Mouse (Mus musculus) hindbrain, embryonic 16.5 days (tissue): ENCODE data around the gene Slc25a23. TPM values are rescaled to one million over a fixed set of nuclear protein-coding genes. Genes with fewer than 3 reads are reported as not detected.

ENCODE experiments used
- ATAC-seq: fragments of 200-750 bp; cut with Nextera tagmentation; 2 replicates; pipeline ENCODE4 v1.8.0; 2017; ENCODE audit warnings: moderate TSS enrichment, moderate library complexity
- H3K27ac ChIP-seq: fragments of 300-500 bp; sonication (generic); 2 replicates; pipeline ENCODE4 v1.5.1; 2014; ENCODE audit warnings: low read depth, mild to moderate bottlenecking, control low read depth, low read length, moderate library complexity
- H3K27me3 ChIP-seq: fragments of 300-500 bp; sonication (generic); replicated peaks from 2 replicates; pipeline ENCODE4 v1.6.1; 2014; ENCODE audit warnings: low read length; ENCODE audit not compliant: control insufficient read depth, insufficient read depth
- H3K36me3 ChIP-seq: fragments of 300-500 bp; sonication (generic); 2 replicates; pipeline ENCODE4 v1.6.1; 2014; ENCODE audit warnings: mild to moderate bottlenecking, low read length, moderate library complexity, mixed read lengths; ENCODE audit not compliant: control insufficient read depth, insufficient read depth
- H3K4me1 ChIP-seq: fragments of 300-500 bp; sonication (generic); 2 replicates; pipeline ENCODE4 v1.6.1; 2014; ENCODE audit warnings: low read depth, low read length; ENCODE audit not compliant: control insufficient read depth, insufficient read depth
- H3K4me2 ChIP-seq: fragments of 300-500 bp; sonication (generic); 2 replicates; pipeline ENCODE4 v1.6.1; 2014; ENCODE audit warnings: mild to moderate bottlenecking, low read length, control low read depth, moderate library complexity
- H3K4me3 ChIP-seq: fragments of 300-500 bp; sonication (generic); 2 replicates; pipeline ENCODE4 v1.5.1; 2014; ENCODE audit warnings: mild to moderate bottlenecking, low read length, control low read depth, moderate library complexity
- H3K9ac ChIP-seq: fragments of 300-500 bp; sonication (generic); 2 replicates; pipeline ENCODE4 v1.6.1; 2014; ENCODE audit warnings: low read depth, mild to moderate bottlenecking, control low read depth, low read length, moderate library complexity
- H3K9me3 ChIP-seq: fragments of 300-500 bp; sonication (generic); 2 replicates; pipeline ENCODE4 v1.6.1; 2014; ENCODE audit warnings: mild to moderate bottlenecking, low read length, moderate library complexity; ENCODE audit not compliant: control insufficient read depth
- WGBS: fragments of 180-500 bp; shearing (Covaris S2); extraction: QIAGEN DNeasy Blood & Tissue Kit; methylation state at CpG from one replicate; pipeline ENCODE4 v1.1.7; 2014; 5-methylcytosine and 5-hydroxymethylcytosine counted together
- polyA plus RNA-seq: library from polyadenylated mRNA; unstranded; fragments of >200 nt; fragmentation: Nextera tagmentation; extraction: Ambion mirVana; gene quantifications from 2 replicates; pipeline ENCODE4 v1.2.1, GENCODE M21; 2015

The Slc25a23 gene
- polyA plus RNA-seq, 1 experiment from 2014 or later: 44.7 TPM

DNA sequence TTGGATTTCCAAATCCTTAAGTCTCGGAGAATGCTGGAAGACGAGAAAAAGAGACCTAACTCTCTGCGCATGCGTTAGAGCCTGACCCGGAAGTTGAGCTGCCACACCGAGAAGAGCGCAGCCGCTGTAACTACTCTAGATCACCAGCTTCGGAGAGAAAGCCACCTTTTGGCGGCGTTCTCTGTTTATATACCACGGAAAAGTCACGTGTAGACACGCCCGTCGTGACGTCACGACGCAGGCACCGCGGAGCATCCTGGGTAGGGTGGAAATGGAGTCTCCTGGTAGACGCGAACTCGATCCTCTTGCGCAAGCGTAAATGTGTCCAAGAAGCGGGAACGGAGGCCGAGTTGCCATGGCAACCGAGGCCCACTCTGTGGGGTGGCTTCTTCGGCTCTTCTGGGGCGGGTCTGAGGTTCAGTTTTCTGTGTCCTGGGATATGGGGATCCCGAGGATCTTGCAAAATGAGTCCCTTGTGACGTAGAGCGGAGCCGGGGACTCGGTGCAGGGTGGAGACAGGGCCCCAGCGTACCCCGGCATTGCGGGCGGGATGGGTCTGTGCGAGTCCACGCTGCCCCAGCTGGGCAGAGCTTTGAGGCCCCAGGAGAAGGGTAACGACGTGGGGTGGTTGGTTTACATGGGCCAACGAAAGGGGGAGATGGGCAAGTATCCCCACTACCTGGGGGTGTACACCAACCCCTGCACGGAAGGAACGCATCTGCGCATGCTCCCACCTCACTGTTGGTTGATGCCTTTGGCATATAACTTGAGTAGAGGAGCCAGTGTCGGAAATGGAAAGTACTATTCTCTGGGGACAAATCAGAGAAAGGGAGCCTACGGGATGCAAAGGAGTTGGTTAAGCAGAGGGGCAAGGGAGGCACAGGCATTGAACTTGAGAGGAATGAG, 48.2 kb downstream of the Slc25a23 start, which contains the start of the genes Gtf2f1 and Gm17949:
Gene Gtf2f1 (minus strand): TSS at position 53 of the 906 bp plus-strand sequence.
Gene Gm17949 (plus strand): TSS at position 234 of the 906 bp plus-strand sequence.
- ATAC-seq: peak; percentile 93
- no peaks in the 10 kb centered on the region for H3K27me3 ChIP-seq

DNA sequence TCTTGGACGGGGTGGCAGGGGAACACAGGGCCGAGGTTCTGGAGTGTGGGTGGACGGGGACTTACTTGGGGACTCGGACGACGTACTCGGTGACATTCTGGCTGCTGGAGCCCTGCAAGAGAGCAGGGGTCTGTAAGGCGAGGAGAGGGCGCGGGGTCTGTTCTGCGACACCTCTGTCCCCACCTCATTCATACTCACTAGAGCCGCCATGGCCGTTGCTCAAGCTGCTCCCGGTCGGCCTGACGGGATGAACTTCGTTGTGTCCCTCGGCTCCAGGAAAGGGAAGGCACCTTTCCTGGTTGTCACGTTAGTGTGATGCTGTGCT, 48.8 kb downstream of the Slc25a23 start:
- H3K4me2 ChIP-seq: peak overlapping the region; percentile 92
- H3K36me3 ChIP-seq: peaks cover 22% of the 10 kb centered on the region
- ATAC-seq: peak; percentile 58
- H3K27me3 ChIP-seq: no peaks in the 10 kb centered on the region
- H3K4me3 ChIP-seq: peak overlapping the region; percentile 81
- H3K4me1 ChIP-seq: peaks cover 18% of the 10 kb centered on the region
- H3K9me3 ChIP-seq: no peaks in the 10 kb centered on the region
- peak overlapping the region; percentile 78 for H3K27ac ChIP-seq
- peak overlapping the region; percentile 71 for H3K9ac ChIP-seq
- WGBS: under 1% methylated on average over 19 of the region's 19 CpGs

More for the DNA sequence above, 48.2 kb downstream of the Slc25a23 start, which contains the start of the genes Gtf2f1 and Gm17949:
- Histone ChIP-seq H3K9me3 (no peaks in the 10 kb centered on the region), H3K36me3 (peaks cover 18% of the 10 kb centered on the region), H3K27ac (peak within 1 kb of the TSS; percentile 97), H3K4me3 (peak within 1 kb of the TSS; percentile 81), H3K9ac (peak within 1 kb of the TSS; percentile 84), H3K4me1 (peaks cover 18% of the 10 kb centered on the region), H3K4me2 (peak within 1 kb of the TSS; percentile 92)
- WGBS: under 1% methylated on average over 51 of the region's 51 CpGs

- no peak overlapping the region for H3K4me3 ChIP-seq
- H3K36me3 ChIP-seq: peaks cover 39% of the 10 kb centered on the region
- H3K27me3 ChIP-seq: no peaks in the 10 kb centered on the region
- no peak overlapping the region for H3K9ac ChIP-seq
- no peaks in the 10 kb centered on the region for H3K9me3 ChIP-seq
- 91% methylated on average over 13 of the region's 13 CpGs for WGBS
- H3K4me1 ChIP-seq: peaks cover 15% of the 10 kb centered on the region
- H3K27ac ChIP-seq: no peak overlapping the region
- no peak for ATAC-seq
- H3K4me2 ChIP-seq: no peak overlapping the region
Observed at GRCm38 (mm10) chr17:57007137-57007905, 52.3 kb downstream of the Slc25a23 start.

DNA sequence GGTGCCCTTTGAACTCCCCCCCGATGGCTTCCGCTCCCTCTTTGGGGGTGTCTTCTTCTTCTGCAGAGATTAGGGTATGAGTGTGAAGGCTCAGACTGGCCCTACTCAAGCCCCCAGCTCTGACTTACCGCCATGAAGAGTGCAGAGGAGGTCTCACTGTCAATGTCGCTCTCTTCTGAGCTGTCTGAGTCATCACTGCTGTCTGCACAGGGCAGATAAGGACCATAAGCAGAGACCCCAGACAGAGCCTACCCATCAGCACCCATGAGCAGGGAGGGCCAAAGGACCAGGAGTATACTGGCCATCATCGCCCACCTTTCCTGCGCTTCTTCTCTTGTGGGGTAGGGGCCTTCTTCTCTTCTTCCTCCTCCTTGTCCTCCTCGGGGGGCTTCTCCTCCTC, 55.7 kb downstream of the Slc25a23 start:
- Histone ChIP-seq H3K27me3 (no peaks in the 10 kb centered on the region), H3K36me3 (peaks cover 52% of the 10 kb centered on the region), H3K27ac (no peak overlapping the region), H3K9me3 (no peaks in the 10 kb centered on the region), H3K4me3 (no peak overlapping the region), H3K9ac (no peak overlapping the region), H3K4me1 (no peaks in the 10 kb centered on the region), H3K4me2 (no peak overlapping the region)
- WGBS: 94% methylated on average over 7 of the region's 7 CpGs
- ATAC-seq: no peak

GRCm38 (mm10) chr17:57001228-57001627, 58.4 kb downstream of the Slc25a23 start:
- ATAC-seq: no peak
- no peaks in the 10 kb centered on the region for H3K27me3 ChIP-seq
- H3K27ac ChIP-seq: no peak overlapping the region
- H3K9me3 ChIP-seq: no peaks in the 10 kb centered on the region
- 72% methylated on average over 8 of the region's 8 CpGs for WGBS
- no peak overlapping the region for H3K4me2 ChIP-seq
- H3K9ac ChIP-seq: no peak overlapping the region
- no peak overlapping the region for H3K4me3 ChIP-seq
- H3K36me3 ChIP-seq: peaks cover 34% of the 10 kb centered on the region
- H3K4me1 ChIP-seq: peaks cover 11% of the 10 kb centered on the region

DNA sequence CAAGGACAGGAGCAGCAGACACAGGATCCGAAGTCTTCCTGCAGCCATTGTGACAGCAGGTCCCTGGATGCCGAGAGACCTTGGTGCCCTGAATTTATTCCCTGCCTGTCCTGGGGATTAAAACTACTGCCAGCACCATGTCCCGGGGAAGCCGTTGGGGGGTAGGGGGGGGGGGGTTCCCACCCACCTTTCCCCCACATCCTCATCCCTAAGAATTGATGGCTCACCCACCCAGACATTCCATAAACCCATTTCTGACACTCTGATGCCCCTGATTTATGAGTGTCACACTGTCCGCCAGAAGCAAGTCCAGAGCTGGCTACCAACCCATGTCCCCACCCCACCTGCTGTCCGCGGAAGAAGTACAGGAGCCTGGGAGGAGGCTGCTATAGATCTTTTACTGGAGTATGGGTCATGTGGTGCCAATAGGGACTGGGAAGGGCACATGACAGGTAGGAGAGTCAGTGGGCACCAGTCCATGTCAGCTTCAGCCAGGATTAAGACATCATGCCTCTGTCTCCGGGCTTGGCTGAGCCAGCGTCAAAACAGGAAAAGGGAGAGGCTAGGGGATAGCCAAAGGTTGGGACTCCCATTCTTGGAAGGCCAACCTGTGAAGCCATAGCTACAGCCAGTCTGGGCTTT, 59.6 kb downstream of the Slc25a23 start, which contains the start of gene Pspn:
Gene Pspn (minus strand): TSS at position 51 of the 642 bp plus-strand sequence.
- peaks cover 43% of the 10 kb centered on the region for H3K36me3 ChIP-seq
- H3K4me2 ChIP-seq: no peak within 1 kb of the TSS
- H3K27me3 ChIP-seq: no peaks in the 10 kb centered on the region
- no peak within 1 kb of the TSS for H3K4me3 ChIP-seq
- 85% methylated on average over 9 of the region's 9 CpGs for WGBS
- H3K9ac ChIP-seq: no peak within 1 kb of the TSS
- no peaks in the 10 kb centered on the region for H3K9me3 ChIP-seq
- no peak within 1 kb of the TSS for H3K27ac ChIP-seq
- peaks cover 11% of the 10 kb centered on the region for H3K4me1 ChIP-seq
- no peak for ATAC-seq

GRCm38 (mm10) chr17:56999414-56999813, 60.2 kb downstream of the Slc25a23 start:
- Histone ChIP-seq H3K27ac (no peak overlapping the region), H3K27me3 (no peaks in the 10 kb centered on the region), H3K9me3 (no peaks in the 10 kb centered on the region), H3K36me3 (peaks cover 44% of the 10 kb centered on the region), H3K4me1 (peaks cover 11% of the 10 kb centered on the region), H3K9ac (no peak overlapping the region), H3K4me2 (no peak overlapping the region), H3K4me3 (no peak overlapping the region)
- ATAC-seq: no peak
- 89% methylated on average over 9 of the region's 9 CpGs for WGBS

GRCm38 (mm10) chr17:56997029-56997667, 62.5 kb downstream of the Slc25a23 start, which contains the start of gene Alkbh7:
Gene Alkbh7, plus strand, starts transcription at chr17:56997339.
- peak within 1 kb of the TSS; percentile 81 for H3K4me2 ChIP-seq
- WGBS: under 1% methylated on average over 38 of the region's 38 CpGs
- H3K36me3 ChIP-seq: peaks cover 47% of the 10 kb centered on the region
- H3K27ac ChIP-seq: peak within 1 kb of the TSS; percentile 90
- H3K27me3 ChIP-seq: no peaks in the 10 kb centered on the region
- H3K9me3 ChIP-seq: no peaks in the 10 kb centered on the region
- peak within 1 kb of the TSS; percentile 86 for H3K9ac ChIP-seq
- H3K4me1 ChIP-seq: peaks cover 11% of the 10 kb centered on the region
- peak; percentile 98 for ATAC-seq
- peak within 1 kb of the TSS; percentile 84 for H3K4me3 ChIP-seq
